Mouse (Mus musculus) brown adipose tissue, adult 24 weeks (tissue): ENCODE measurements around the gene Cacng7. TPM values are rescaled to one million over a fixed set of nuclear protein-coding genes. Genes with fewer than 3 reads are reported as not detected.
"Not testable (repeated sequence)": the region's sequence is repeated elsewhere in the genome, so short reads cannot be mapped to it uniquely, and the experiment has no call there.

Experiments used
- H3K27ac ChIP-seq: fragments of 200-500 bp; replicated peaks from 2 replicates; pipeline ENCODE4 v1.5.1; 2012; ENCODE audit warnings: low read depth, mild to moderate bottlenecking, low read length
- H3K4me1 ChIP-seq: fragments of 200-500 bp; 2 replicates; pipeline ENCODE4 v1.6.1; 2012; ENCODE audit warnings: low read length, mixed read lengths; ENCODE audit not compliant: control insufficient read depth, insufficient read depth, insufficient read length
- H3K4me3 ChIP-seq: fragments of 200-500 bp; 2 replicates; pipeline ENCODE4 v1.5.1; 2012; ENCODE audit warnings: low read depth, mild to moderate bottlenecking, low read length, moderate library complexity; ENCODE audit not compliant: insufficient read depth
- polyA plus RNA-seq: library from polyadenylated mRNA; stranded (reverse); fragments of >200 nt; gene quantifications from 2 replicates; pipeline ENCODE4 v1.2.4, GENCODE M21; 2012; ENCODE audit not compliant: missing spikeins, insufficient read depth, insufficient read length

Cacng7 gene
- polyA plus RNA-seq, 1 experiment, result 3.6 TPM

GRCm38 (mm10) chr7:3382123-3382522 is 49.4 kb downstream of the Cacng7 start:
- H3K27ac ChIP-seq, result no peak overlapping the region
- H3K4me1 ChIP-seq, result no peaks in the 10 kb centered on the region
- H3K4me3 ChIP-seq, result no peak overlapping the region

DNA sequence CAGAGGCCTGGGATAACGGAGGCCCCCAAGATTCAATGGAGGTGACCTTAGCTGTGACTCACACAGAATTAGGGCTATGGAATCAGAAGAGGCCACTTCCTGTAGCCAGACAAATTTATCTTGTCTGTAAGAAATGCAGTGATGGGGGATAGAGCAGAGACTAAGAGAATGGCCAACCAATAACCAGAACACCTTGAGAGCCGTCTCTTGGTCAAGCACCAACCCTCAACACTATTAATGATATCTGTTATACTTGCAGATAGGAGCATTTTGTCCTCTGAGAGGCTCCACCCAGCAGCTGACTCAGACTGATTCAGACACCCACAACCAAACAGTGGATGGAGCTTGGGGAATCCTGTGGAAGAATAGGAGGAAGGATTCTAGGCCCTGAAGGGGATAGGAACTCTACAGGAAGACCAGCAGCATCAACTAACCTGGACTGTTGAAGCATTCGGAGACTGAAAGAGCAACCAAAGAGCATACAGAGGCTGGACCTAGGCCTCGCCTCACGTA is 52.1 kb downstream of the Cacng7 start:
- Histone ChIP-seq H3K27ac (no peak overlapping the region), H3K4me3 (no peak overlapping the region), H3K4me1 (no peaks in the 10 kb centered on the region)

GRCm38 (mm10) chr7:3386036-3386730 is 53.4 kb downstream of the Cacng7 start:
- Histone ChIP-seq H3K27ac (no peak overlapping the region), H3K4me3 (no peak overlapping the region), H3K4me1 (no peaks in the 10 kb centered on the region)

DNA sequence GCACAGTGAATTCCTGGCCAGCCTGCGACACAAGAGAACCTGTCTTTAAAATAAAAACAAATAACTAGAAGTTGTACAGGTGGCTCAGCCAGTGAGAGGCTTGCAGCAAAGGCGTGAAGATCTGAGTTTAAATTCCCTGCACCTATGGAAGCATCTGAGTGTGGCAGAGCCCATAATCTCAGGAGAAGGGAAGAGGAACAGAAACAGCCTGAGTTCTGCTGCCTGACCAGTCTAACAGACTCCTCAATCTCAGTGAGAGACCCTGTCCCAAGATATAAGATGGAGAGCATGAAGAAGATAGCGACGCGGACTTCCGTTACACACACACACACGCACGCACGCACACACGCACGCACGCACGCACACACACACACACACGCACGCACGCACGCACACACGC is 55.0 kb downstream of the Cacng7 start:
- Histone ChIP-seq H3K27ac (no peak overlapping the region), H3K4me3 (no peak overlapping the region), H3K4me1 (no peaks in the 10 kb centered on the region)

- Histone ChIP-seq H3K27ac (no peak overlapping the region), H3K4me1 (no peaks in the 10 kb centered on the region), H3K4me3 (no peak overlapping the region)
Observed at GRCm38 (mm10) chr7:3388885-3389284, 56.1 kb downstream of the Cacng7 start.

DNA sequence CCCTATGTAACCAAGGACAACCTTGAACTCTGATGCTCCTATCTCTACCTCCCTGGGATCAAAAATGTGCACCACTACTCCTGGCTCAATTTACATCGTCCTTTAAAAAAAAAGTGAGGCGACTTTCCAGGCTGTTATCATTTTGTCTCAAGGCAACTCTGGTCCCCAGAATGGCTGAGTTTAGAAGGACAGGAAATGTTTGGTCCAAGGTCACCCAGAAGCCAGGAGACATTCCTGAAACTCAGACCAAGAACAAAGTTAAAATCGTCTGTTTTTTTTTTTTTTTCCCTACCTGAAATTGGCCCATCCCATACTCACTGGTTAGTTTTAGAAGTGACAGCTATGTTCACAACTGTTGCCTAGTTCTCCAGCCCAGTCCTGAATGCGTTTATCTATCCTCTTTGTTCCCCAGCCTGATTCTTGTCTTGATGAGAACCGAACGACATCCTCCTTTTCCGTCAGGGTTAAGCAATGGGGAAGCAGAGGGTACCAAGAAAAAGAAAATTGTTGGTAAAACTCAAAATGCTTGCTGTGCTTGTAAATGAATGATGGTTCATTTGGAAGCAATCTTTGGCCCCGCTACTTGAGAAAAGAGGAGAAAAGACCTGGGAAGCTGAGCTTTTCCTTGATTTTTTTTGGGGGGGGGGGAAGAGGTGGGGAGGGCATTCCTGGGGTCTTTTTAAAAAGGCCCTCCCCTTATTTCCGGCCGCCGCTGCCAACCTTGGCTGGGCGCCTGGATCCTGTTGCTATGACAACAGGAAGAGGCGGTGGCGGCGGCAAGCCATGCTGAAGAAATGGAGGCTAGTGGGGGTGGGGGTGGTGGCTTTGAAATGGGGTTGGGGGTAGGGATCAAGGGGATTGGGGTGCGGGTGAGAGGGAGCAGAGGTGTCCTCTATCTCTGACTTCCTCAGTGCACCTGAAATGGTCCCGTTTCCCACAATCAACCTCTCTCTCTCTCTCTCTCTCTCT is 57.0 kb downstream of the Cacng7 start:
- H3K4me3 ChIP-seq, result no peak overlapping the region
- no peak overlapping the region for H3K27ac ChIP-seq
- no peaks in the 10 kb centered on the region for H3K4me1 ChIP-seq

DNA sequence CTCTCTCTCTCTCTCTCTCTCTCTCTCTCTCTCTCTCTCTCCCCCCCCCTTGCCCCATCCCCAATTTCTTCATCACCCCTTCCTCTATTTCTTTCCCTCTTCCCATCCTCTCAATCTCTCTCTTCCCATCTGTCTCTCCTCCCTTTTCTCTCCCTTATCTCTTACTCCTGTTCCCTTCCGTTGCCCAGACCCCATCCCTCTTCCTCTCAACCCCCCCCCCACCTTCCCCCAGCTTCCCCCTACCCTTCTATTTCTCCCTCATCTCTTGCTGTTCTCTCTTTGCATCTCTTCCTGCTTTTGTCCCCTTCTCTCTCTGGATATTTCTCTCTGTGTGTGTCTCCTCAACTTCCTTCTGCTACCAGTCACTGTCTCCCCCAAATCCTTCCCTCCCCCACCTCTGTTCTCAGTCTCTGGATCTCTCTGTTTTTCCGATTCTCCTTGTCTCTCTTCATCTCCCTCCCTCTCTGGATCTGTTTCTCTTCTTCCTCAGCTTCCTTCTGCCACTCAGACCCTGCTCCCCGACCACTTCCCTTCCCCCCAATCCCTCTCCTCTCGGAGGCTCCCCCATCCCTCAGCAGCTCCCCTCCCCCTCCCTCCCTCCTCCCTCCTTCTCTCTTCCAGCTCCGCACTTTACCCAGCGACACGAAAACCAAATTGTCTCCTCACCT is 57.8 kb downstream of the Cacng7 start, which contains the start of gene Cacng8:
TSS of gene Cacng8 (plus strand) at position 271 of the 668 bp plus-strand sequence.
- Histone ChIP-seq H3K4me3 (no peak within 1 kb of the TSS), H3K4me1 (no peaks in the 10 kb centered on the region), H3K27ac (no peak within 1 kb of the TSS)

- H3K4me3 ChIP-seq, result no peak overlapping the region
- no peak overlapping the region for H3K27ac ChIP-seq
- no peaks in the 10 kb centered on the region for H3K4me1 ChIP-seq
Observed at GRCm38 (mm10) chr7:3391081-3391451, 58.3 kb downstream of the Cacng7 start.

- H3K4me3 ChIP-seq, result no peak overlapping the region
- no peaks in the 10 kb centered on the region for H3K4me1 ChIP-seq
- H3K27ac ChIP-seq, result no peak overlapping the region
Observed at GRCm38 (mm10) chr7:3391809-3392208, 59.1 kb downstream of the Cacng7 start.

DNA sequence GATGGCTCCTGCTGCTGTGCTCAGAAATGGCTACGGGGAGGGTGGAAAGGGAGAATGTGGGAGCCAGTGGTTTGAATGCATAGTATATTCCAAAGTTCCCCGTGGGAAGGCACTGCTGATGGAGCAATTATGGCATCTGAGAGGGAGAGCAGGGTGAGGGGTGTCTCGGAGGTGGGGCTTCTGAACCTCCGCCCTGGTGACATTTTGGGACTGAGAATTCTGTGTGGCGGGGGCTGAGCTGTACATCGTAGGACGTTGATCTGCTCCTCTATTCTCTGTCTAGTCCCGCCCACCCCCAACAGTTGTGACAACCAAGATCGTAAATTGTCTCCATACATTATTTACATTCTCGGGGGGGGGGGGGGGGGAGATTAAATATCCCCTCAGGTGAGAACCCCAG is 64.6 kb downstream of the Cacng7 start:
- no peaks in the 10 kb centered on the region for H3K4me1 ChIP-seq
- no peak overlapping the region for H3K4me3 ChIP-seq
- H3K27ac ChIP-seq, result no peak overlapping the region

DNA sequence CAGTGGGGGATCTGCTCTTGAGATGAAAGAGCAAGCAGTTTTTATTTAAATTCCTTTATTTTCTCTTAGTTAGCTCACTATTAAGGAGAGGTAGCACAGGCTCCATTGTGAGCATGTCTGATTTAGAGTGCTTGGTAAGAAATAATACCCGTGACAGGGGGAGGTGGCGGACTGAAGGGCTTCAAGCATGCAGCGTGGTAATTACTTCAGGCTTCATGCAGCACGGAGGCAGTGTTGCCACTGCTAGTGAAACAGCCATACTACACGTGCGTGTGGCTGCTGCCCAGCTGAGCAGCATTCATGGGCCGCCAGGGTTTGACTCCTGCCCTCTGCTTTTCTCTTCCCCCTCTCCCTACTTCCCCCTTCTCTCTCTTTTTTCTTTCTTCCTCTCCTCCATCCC is 65.0 kb downstream of the Cacng7 start:
- H3K4me3 ChIP-seq, result no peak overlapping the region
- H3K4me1 ChIP-seq, result no peaks in the 10 kb centered on the region
- H3K27ac ChIP-seq, result no peak overlapping the region

DNA sequence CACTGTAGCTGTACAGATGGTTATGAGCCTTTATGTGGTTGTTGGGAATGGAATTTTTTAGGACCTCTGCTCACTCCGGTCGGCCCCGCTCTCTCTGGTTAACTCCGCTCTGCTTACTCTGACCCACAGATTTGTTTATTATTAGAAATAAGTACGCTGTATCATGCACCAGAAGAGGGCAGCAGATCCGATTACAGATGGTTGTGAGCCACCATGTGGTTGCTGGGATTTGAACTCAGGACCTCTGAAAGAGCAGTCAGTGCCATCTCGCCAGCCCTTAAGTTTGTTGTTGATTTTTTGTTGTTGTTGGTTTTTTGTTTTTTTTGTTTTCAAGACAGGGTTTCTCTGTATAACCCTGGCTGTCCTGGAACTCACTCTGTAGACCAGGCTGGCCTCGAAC is 65.6 kb downstream of the Cacng7 start:
- H3K4me1 ChIP-seq, H3K4me3 ChIP-seq, H3K27ac ChIP-seq: not testable (repeated sequence)

GRCm38 (mm10) chr7:3399937-3400336 is 67.2 kb downstream of the Cacng7 start:
- no peaks in the 10 kb centered on the region for H3K4me1 ChIP-seq
- H3K27ac ChIP-seq, result no peak overlapping the region
- no peak overlapping the region for H3K4me3 ChIP-seq

DNA sequence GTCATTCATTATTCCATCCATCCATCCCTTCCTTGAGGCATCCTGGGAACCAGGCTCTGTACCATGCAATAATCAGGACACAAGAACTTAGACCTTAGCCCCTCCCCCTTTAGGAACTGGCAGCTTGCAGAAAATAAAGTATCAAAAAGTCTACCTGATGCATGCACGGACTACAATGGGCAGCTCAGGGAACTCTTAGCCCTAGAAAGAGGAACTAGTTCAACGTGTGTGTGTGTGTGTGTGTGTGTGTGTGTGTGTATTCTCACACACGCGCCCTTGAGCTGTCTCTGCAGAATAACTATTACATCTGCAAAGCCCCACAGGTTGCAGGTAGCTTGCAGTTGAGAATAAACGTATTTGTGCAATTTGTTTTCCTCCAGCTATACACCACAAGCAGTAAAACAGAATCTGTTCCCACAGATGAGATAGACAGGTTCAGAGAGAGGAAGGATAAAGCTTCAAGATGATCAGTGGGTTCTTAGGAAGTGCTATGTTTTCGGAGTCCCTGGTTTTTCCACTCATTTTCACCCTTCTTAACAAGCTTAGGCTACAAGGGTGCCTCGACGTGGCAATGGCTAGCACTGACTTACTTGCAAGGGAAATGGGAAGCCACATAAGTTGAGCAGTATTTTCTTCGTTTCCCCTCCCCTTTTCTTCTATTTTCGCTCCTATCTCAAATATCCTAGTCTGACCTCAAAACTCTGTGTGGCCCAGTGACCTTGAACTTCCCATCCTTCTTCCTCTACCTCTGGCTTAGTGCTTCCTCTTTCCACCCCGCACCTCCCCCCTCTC is 77.2 kb downstream of the Cacng7 start:
- H3K27ac ChIP-seq, result no peak overlapping the region
- no peaks in the 10 kb centered on the region; the same call in 1 of the 2 replicates for H3K4me1 ChIP-seq
- H3K4me3 ChIP-seq, result no peak overlapping the region
